Mouse (Mus musculus): Measurements from ENCODE around the gene Srgap2. TPM values are rescaled to one million over a fixed set of nuclear protein-coding genes. Genes with fewer than 3 reads are reported as not detected.

Srgap2 gene
- polyA plus RNA-seq, 1 experiment from 2014 or later = 27.2 TPM

- Histone ChIP-seq H3K4me3 (replicated peaks) (peak overlapping the region; percentile 67), H3K36me3 (no peaks in the 10 kb centered on the region), H3K9me3 (replicated peaks) (no peaks in the 10 kb centered on the region), H3K27me3 (replicated peaks) (no peaks in the 10 kb centered on the region), H3K4me1 (peaks cover 52% of the 10 kb centered on the region), H3K27ac (replicated peaks) (peak overlapping the region; percentile 94), H3K9ac (replicated peaks) (peak overlapping the region; percentile 94), H3K4me2 (peak overlapping the region; percentile 84)
- no peak for ATAC-seq (ENCODE audit: low FRiP score)
- under 1% methylated on average over 26 of the region's 26 CpGs for WGBS
Measured at GRCm38 (mm10) chr1:131525101-131525585, 2.0 kb downstream of the Srgap2 start.

- no peak for ATAC-seq (ENCODE audit: low FRiP score)
- peak overlapping the region; percentile 67 for H3K4me3 ChIP-seq (replicated peaks)
- H3K36me3 ChIP-seq = no peaks in the 10 kb centered on the region
- WGBS = 32% methylated on average over 3 of the region's 3 CpGs
- peaks cover 58% of the 10 kb centered on the region for H3K4me1 ChIP-seq
- peak overlapping the region; percentile 94 for H3K9ac ChIP-seq (replicated peaks)
- peak overlapping the region; percentile 94 for H3K27ac ChIP-seq (replicated peaks)
- H3K27me3 ChIP-seq (replicated peaks) = no peaks in the 10 kb centered on the region
- H3K4me2 ChIP-seq = peak overlapping the region; percentile 84
- H3K9me3 ChIP-seq (replicated peaks) = no peaks in the 10 kb centered on the region
Measured at GRCm38 (mm10) chr1:131523794-131524193, 3.4 kb downstream of the Srgap2 start.

GRCm38 (mm10) chr1:131516588-131516987 lies 10.6 kb downstream of the Srgap2 start:
- Histone ChIP-seq H3K4me3 (replicated peaks) (no peak overlapping the region), H3K27me3 (replicated peaks) (no peaks in the 10 kb centered on the region), H3K9ac (replicated peaks) (no peak overlapping the region), H3K4me1 (peaks cover 26% of the 10 kb centered on the region), H3K27ac (replicated peaks) (no peak overlapping the region), H3K36me3 (no peaks in the 10 kb centered on the region), H3K4me2 (no peak overlapping the region), H3K9me3 (replicated peaks) (no peaks in the 10 kb centered on the region)
- 100% methylated on average over 3 of the region's 3 CpGs for WGBS
- ATAC-seq (ENCODE audit: low FRiP score) = no peak

- Histone ChIP-seq H3K27me3 (replicated peaks) (no peaks in the 10 kb centered on the region), H3K4me1 (peaks cover 10% of the 10 kb centered on the region), H3K36me3 (no peaks in the 10 kb centered on the region), H3K4me2 (no peak overlapping the region), H3K4me3 (replicated peaks) (no peak overlapping the region), H3K9ac (replicated peaks) (no peak overlapping the region), H3K9me3 (replicated peaks) (no peaks in the 10 kb centered on the region), H3K27ac (replicated peaks) (no peak overlapping the region)
- WGBS = 73% methylated on average over 1 of the region's 1 CpGs
- ATAC-seq (ENCODE audit: low FRiP score) = no peak
Measured at GRCm38 (mm10) chr1:131514197-131514596, 13.0 kb downstream of the Srgap2 start.

GRCm38 (mm10) chr1:131513136-131513535 lies 14.0 kb downstream of the Srgap2 start:
- no peak overlapping the region for H3K27ac ChIP-seq (replicated peaks)
- no peak overlapping the region for H3K9ac ChIP-seq (replicated peaks)
- peaks cover 10% of the 10 kb centered on the region for H3K4me1 ChIP-seq
- ATAC-seq (ENCODE audit: low FRiP score) = no peak
- WGBS = 89% methylated on average over 2 of the region's 2 CpGs
- H3K4me3 ChIP-seq (replicated peaks) = no peak overlapping the region
- no peaks in the 10 kb centered on the region for H3K27me3 ChIP-seq (replicated peaks)
- no peaks in the 10 kb centered on the region for H3K9me3 ChIP-seq (replicated peaks)
- no peak overlapping the region for H3K4me2 ChIP-seq
- H3K36me3 ChIP-seq = no peaks in the 10 kb centered on the region

GRCm38 (mm10) chr1:131511661-131512500 lies 15.3 kb downstream of the Srgap2 start:
- no peaks in the 10 kb centered on the region for H3K27me3 ChIP-seq (replicated peaks)
- WGBS = 77% methylated on average over 3 of the region's 3 CpGs
- H3K4me1 ChIP-seq = peaks cover 8% of the 10 kb centered on the region
- no peak for ATAC-seq (ENCODE audit: low FRiP score)
- no peak overlapping the region for H3K9ac ChIP-seq (replicated peaks)
- H3K9me3 ChIP-seq (replicated peaks) = no peaks in the 10 kb centered on the region
- H3K36me3 ChIP-seq = no peaks in the 10 kb centered on the region
- H3K4me2 ChIP-seq = no peak overlapping the region
- no peak overlapping the region for H3K4me3 ChIP-seq (replicated peaks)
- H3K27ac ChIP-seq (replicated peaks) = no peak overlapping the region

GRCm38 (mm10) chr1:131511131-131511530 lies 16.0 kb downstream of the Srgap2 start:
- no peak overlapping the region for H3K4me3 ChIP-seq (replicated peaks)
- no peak overlapping the region for H3K9ac ChIP-seq (replicated peaks)
- H3K27me3 ChIP-seq (replicated peaks) = no peaks in the 10 kb centered on the region
- no peaks in the 10 kb centered on the region for H3K9me3 ChIP-seq (replicated peaks)
- no peak overlapping the region for H3K4me2 ChIP-seq
- H3K36me3 ChIP-seq = no peaks in the 10 kb centered on the region
- H3K27ac ChIP-seq (replicated peaks) = no peak overlapping the region
- ATAC-seq (ENCODE audit: low FRiP score) = no peak
- peaks cover 11% of the 10 kb centered on the region for H3K4me1 ChIP-seq

- H3K27me3 ChIP-seq (replicated peaks) = no peaks in the 10 kb centered on the region
- no peaks in the 10 kb centered on the region for H3K9me3 ChIP-seq (replicated peaks)
- H3K4me2 ChIP-seq = no peak overlapping the region
- no peaks in the 10 kb centered on the region for H3K36me3 ChIP-seq
- H3K27ac ChIP-seq (replicated peaks) = no peak overlapping the region
- H3K4me3 ChIP-seq (replicated peaks) = no peak overlapping the region
- ATAC-seq (ENCODE audit: low FRiP score) = no peak
- 88% methylated on average over 1 of the region's 1 CpGs for WGBS
- peaks cover 3% of the 10 kb centered on the region; the same call in 1 of the 2 replicates for H3K4me1 ChIP-seq
- H3K9ac ChIP-seq (replicated peaks) = no peak overlapping the region
Measured at GRCm38 (mm10) chr1:131501681-131502080, 25.5 kb downstream of the Srgap2 start.

- no peak overlapping the region for H3K27ac ChIP-seq (replicated peaks)
- H3K36me3 ChIP-seq = no peaks in the 10 kb centered on the region
- no peak overlapping the region for H3K9ac ChIP-seq (replicated peaks)
- 94% methylated on average over 1 of the region's 1 CpGs for WGBS
- H3K4me3 ChIP-seq (replicated peaks) = no peak overlapping the region
- no peaks in the 10 kb centered on the region for H3K27me3 ChIP-seq (replicated peaks)
- H3K4me1 ChIP-seq = peaks cover 12% of the 10 kb centered on the region
- no peak overlapping the region for H3K4me2 ChIP-seq
- no peak for ATAC-seq (ENCODE audit: low FRiP score)
- no peaks in the 10 kb centered on the region for H3K9me3 ChIP-seq (replicated peaks)
Measured at GRCm38 (mm10) chr1:131498231-131498630, 28.9 kb downstream of the Srgap2 start.

GRCm38 (mm10) chr1:131493966-131494898 lies 32.9 kb downstream of the Srgap2 start:
- Histone ChIP-seq H3K9me3 (replicated peaks) (no peaks in the 10 kb centered on the region), H3K4me2 (no peak overlapping the region), H3K9ac (replicated peaks) (no peak overlapping the region), H3K36me3 (no peaks in the 10 kb centered on the region), H3K4me1 (peaks cover 24% of the 10 kb centered on the region), H3K27ac (replicated peaks) (peak overlapping the region; percentile 37; the same call in 1 of the 2 replicates), H3K27me3 (replicated peaks) (no peaks in the 10 kb centered on the region), H3K4me3 (replicated peaks) (no peak overlapping the region)
- 70% methylated on average over 4 of the region's 4 CpGs for WGBS
- ATAC-seq (ENCODE audit: low FRiP score) = no peak

- no peak overlapping the region for H3K4me3 ChIP-seq (replicated peaks)
- no peak overlapping the region for H3K9ac ChIP-seq (replicated peaks)
- no peak overlapping the region for H3K4me2 ChIP-seq
- H3K36me3 ChIP-seq = no peaks in the 10 kb centered on the region
- peaks cover 26% of the 10 kb centered on the region for H3K4me1 ChIP-seq
- H3K27me3 ChIP-seq (replicated peaks) = no peaks in the 10 kb centered on the region
- peak overlapping the region; percentile 50 for H3K27ac ChIP-seq (replicated peaks)
- WGBS = 44% methylated on average over 2 of the region's 2 CpGs
- H3K9me3 ChIP-seq (replicated peaks) = no peaks in the 10 kb centered on the region
- ATAC-seq (ENCODE audit: low FRiP score) = no peak
Measured at GRCm38 (mm10) chr1:131492360-131492759, 34.8 kb downstream of the Srgap2 start.

Measured in neural tube, embryonic 15.5 days (tissue).